Mouse (Mus musculus) forebrain, embryonic 16.5 days (tissue): ENCODE data around the gene Primpol. TPM values are rescaled to one million over a fixed set of nuclear protein-coding genes. Genes with fewer than 3 reads are reported as not detected.
"Not testable (repeated sequence)": the region's sequence is repeated elsewhere in the genome, so short reads cannot be mapped to it uniquely, and the experiment has no call there.

Experiments used
- ATAC-seq: fragments of 200-750 bp; cut with Nextera tagmentation; 2 replicates; pipeline ENCODE4 v1.8.0; 2017; ENCODE audit warnings: mild to moderate bottlenecking, moderate library complexity
- H3K27ac ChIP-seq: fragments of 300-500 bp; sonication (generic); 2 replicates; pipeline ENCODE4 v1.5.1; 2014; ENCODE audit warnings: low read length, control low read depth
- H3K27me3 ChIP-seq: fragments of 300-500 bp; sonication (generic); replicated peaks from 2 replicates; pipeline ENCODE4 v1.6.1; 2014; ENCODE audit warnings: low read length; ENCODE audit not compliant: control insufficient read depth, insufficient read depth
- H3K36me3 ChIP-seq: fragments of 300-500 bp; sonication (generic); 2 replicates; pipeline ENCODE4 v1.6.1; 2014; ENCODE audit not compliant: control insufficient read depth, insufficient read depth
- H3K4me1 ChIP-seq: fragments of 300-500 bp; sonication (generic); replicated peaks from 2 replicates; pipeline ENCODE4 v1.6.1; 2014; ENCODE audit warnings: low read length; ENCODE audit not compliant: control insufficient read depth, insufficient read depth
- H3K4me2 ChIP-seq: fragments of 300-500 bp; sonication (generic); 2 replicates; pipeline ENCODE4 v1.6.1; 2014; ENCODE audit warnings: mild to moderate bottlenecking, low read length, control low read depth
- H3K4me3 ChIP-seq: fragments of 300-500 bp; sonication (generic); replicated peaks from 2 replicates; pipeline ENCODE4 v1.5.1; 2014; ENCODE audit warnings: mild to moderate bottlenecking, low read length, control low read depth
- H3K9ac ChIP-seq: fragments of 300-500 bp; sonication (generic); replicated peaks from 2 replicates; pipeline ENCODE4 v1.6.1; 2014; ENCODE audit warnings: low read depth, low read length, control low read depth
- H3K9me3 ChIP-seq: fragments of 300-500 bp; sonication (generic); 2 replicates; pipeline ENCODE4 v1.6.1; 2016; ENCODE audit warnings: low read length; ENCODE audit not compliant: control insufficient read depth
- WGBS: fragments of 180-500 bp; shearing (Covaris S2); extraction: QIAGEN DNeasy Blood & Tissue Kit; methylation state at CpG from one replicate; pipeline ENCODE4 v1.1.7; 2014; 5-methylcytosine and 5-hydroxymethylcytosine counted together
- polyA plus RNA-seq: library from polyadenylated mRNA; unstranded; fragments of >200 nt; fragmentation: Nextera tagmentation; extraction: Ambion mirVana; gene quantifications from 2 replicates; pipeline ENCODE4 v1.2.1, GENCODE M21; 2015

Primpol gene
- polyA plus RNA-seq, 1 experiment from 2014 or later, result 12.6 TPM

DNA sequence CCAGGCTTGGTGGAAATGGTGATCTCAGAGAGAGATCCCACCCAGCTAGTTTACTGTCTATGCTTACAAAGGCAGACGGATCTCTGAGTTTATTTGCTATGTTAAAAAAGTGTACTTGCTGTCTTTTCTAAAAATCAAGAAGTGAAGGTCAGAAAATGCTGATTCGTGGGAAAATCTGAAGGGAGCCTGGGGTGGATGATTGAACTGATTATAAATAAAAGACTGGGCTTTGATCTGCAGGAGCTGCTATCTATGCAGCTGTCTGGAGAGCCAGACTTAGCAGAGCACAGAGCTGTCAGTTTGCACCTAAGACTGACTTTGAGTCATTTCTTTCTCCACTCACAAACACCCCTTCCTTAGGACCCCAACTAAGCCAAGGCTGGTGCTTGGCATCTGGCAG is 19.6 kb downstream of the Primpol start:
- no peak overlapping the region for H3K9ac ChIP-seq
- H3K4me3 ChIP-seq, result no peak overlapping the region
- no peaks in the 10 kb centered on the region for H3K4me1 ChIP-seq
- no peaks in the 10 kb centered on the region for H3K36me3 ChIP-seq
- H3K27me3 ChIP-seq, result no peaks in the 10 kb centered on the region
- ATAC-seq, result no peak
- WGBS, result 81% methylated on average over 2 of the region's 2 CpGs
- no peaks in the 10 kb centered on the region for H3K9me3 ChIP-seq
- H3K4me2 ChIP-seq, result no peak overlapping the region
- H3K27ac ChIP-seq, result no peak overlapping the region

DNA sequence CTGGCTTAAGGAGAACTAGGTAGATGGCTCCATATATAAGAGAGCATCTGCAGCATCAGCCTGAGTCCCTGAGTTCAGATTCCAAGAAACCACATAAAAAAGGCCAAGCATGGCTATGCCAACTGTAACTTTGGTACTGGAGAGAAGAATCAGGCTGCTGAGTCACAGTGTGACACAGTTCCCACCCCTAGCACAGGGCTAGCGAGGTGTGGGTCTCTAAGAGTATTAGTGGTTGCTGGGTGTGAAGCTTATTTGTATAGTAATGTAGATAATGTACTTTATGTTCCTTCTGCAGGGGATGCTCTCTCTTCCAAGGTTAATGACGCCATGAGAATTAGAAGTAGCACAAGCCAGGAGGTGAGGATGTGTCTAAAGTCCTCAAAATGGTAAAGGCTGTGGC is 20.5 kb downstream of the Primpol start:
- H3K27me3 ChIP-seq, result no peaks in the 10 kb centered on the region
- 94% methylated on average over 2 of the region's 2 CpGs for WGBS
- ATAC-seq, result no peak

DNA sequence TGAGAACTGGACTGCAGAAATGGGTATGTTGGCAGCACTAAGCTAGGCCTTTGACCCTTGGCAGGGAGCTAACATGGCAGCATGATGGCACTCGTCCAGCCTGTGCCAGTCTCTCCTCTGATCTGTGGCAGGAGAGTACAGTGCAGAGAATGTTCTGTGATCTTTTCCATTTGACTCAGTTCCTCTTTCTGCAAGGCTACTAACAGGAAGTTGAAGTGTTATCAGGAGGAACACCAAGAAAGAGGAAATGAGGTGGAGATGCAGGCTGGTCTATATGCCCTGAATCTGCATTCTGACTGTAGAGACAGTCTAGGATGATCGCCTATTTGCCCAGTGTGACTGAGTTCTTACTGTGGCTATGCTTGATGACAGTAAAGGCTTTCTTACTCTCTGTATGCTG is 21.4 kb downstream of the Primpol start:
- no peaks in the 10 kb centered on the region for H3K36me3 ChIP-seq
- ATAC-seq, result no peak
- H3K9ac ChIP-seq, result no peak overlapping the region
- H3K27ac ChIP-seq, result no peak overlapping the region
- 85% methylated on average over 2 of the region's 2 CpGs for WGBS
- no peaks in the 10 kb centered on the region for H3K4me1 ChIP-seq
- H3K27me3 ChIP-seq, result no peaks in the 10 kb centered on the region
- no peaks in the 10 kb centered on the region for H3K9me3 ChIP-seq
- no peak overlapping the region for H3K4me3 ChIP-seq
- H3K4me2 ChIP-seq, result no peak overlapping the region

More for the DNA sequence above, 20.5 kb downstream of the Primpol start:
- Histone ChIP-seq H3K27ac (no peak overlapping the region), H3K36me3 (no peaks in the 10 kb centered on the region), H3K4me2 (no peak overlapping the region), H3K4me1 (no peaks in the 10 kb centered on the region), H3K9ac (no peak overlapping the region), H3K9me3 (no peaks in the 10 kb centered on the region), H3K4me3 (no peak overlapping the region)

DNA sequence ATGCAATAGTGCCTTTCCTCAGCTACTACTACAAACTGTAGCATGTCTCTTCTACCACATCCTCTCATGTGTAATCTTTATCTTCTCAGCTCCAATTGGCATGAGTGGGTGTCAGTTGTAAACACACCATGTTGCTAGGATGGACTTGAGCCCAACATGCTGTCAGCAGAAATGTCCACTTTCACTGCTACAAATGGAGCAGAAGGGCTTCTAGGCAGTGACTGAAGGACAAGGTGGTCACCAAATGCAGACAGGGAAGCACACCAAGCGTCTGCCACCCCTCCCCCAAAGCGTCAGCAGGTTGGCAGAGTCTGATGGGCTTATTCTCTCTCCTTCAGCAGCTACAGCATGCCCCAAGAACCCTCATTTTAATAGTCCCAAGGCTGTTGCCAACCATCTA is 23.2 kb downstream of the Primpol start:
- Histone ChIP-seq H3K27me3 (no peaks in the 10 kb centered on the region), H3K4me3 (no peak overlapping the region), H3K36me3 (no peaks in the 10 kb centered on the region), H3K4me1 (no peaks in the 10 kb centered on the region), H3K27ac (no peak overlapping the region), H3K4me2 (no peak overlapping the region), H3K9me3 (no peaks in the 10 kb centered on the region), H3K9ac (no peak overlapping the region)
- WGBS, result 72% methylated on average over 2 of the region's 2 CpGs
- peak; percentile 72 for ATAC-seq

DNA sequence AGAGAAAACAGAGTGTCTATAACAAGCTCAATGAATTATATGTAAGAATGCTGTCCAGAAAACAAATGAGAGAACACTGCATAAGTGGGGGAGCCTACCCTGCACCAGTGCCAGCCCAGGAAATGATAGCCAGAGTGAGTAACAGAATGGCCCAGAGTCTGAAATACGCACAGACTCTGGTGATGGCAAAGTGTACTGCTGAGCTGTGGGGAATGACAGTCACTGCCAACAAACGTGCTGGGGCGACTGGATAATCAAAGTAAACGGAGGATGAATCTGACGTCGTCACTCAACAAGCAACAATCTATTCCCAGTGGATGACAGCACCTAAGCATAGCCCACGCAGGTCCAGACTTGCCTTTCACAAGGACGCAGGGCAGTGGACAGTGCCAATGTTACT is 23.9 kb downstream of the Primpol start:
- Histone ChIP-seq H3K9me3 (no peaks in the 10 kb centered on the region), H3K36me3 (no peaks in the 10 kb centered on the region), H3K27ac (0 out of 2 replicates have a peak overlapping the region, but pooled peaks have one; percentile 28), H3K4me2 (no peak overlapping the region), H3K27me3 (no peaks in the 10 kb centered on the region), H3K9ac (no peak overlapping the region), H3K4me1 (no peaks in the 10 kb centered on the region), H3K4me3 (no peak overlapping the region)
- peak; percentile 73 for ATAC-seq
- 65% methylated on average over 8 of the region's 8 CpGs for WGBS

DNA sequence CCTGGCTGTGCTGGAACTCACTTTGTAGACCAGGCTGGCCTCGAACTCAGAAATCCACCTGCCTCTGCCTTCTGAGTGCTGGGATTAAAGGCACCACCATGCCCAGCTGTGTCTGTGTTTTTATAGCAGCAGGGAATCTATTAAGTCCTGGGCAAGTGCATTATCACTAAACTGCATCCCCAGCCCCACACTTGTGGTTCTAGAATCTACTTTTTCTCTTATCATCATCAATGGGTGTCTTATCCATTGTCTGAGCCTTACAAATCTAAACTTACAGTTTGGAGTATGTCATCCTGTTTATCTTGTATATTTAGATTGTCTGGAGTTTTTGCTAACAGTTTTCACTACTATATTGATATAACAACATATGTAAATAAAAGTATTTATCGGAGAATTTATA is 28.3 kb downstream of the Primpol start:
- H3K4me3 ChIP-seq, result no peak overlapping the region
- H3K4me1 ChIP-seq, result no peaks in the 10 kb centered on the region
- ATAC-seq, result no peak
- no peak overlapping the region for H3K9ac ChIP-seq
- WGBS, result 93% methylated on average over 2 of the region's 2 CpGs
- H3K27me3 ChIP-seq, result no peaks in the 10 kb centered on the region
- no peaks in the 10 kb centered on the region for H3K9me3 ChIP-seq
- no peak overlapping the region for H3K4me2 ChIP-seq
- no peak overlapping the region for H3K27ac ChIP-seq
- no peaks in the 10 kb centered on the region for H3K36me3 ChIP-seq

DNA sequence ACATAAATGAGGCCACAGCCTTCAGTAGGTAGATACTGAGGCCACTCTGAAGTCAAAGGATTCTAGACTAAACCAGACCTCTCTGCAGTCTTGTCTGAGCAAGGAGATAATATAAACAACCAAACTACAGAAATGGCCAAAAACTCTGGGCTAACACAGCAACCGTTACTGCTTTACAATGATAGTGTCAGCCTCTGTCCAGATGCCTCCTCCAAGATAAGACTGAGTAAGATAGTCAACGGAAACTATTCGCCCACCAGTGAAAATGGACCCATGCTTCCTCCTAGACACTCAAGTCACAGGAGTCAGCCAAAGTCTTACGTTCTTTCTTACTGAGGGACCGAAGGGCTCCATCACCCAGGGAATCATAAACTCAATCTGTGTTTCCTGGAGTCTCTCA is 29.1 kb downstream of the Primpol start:
- Histone ChIP-seq H3K27ac (no peak overlapping the region), H3K9me3 (no peaks in the 10 kb centered on the region), H3K4me1 (no peaks in the 10 kb centered on the region), H3K4me3 (no peak overlapping the region), H3K9ac (no peak overlapping the region), H3K36me3 (no peaks in the 10 kb centered on the region), H3K4me2 (no peak overlapping the region), H3K27me3 (no peaks in the 10 kb centered on the region)
- 95% methylated on average over 5 of the region's 5 CpGs for WGBS
- no peak for ATAC-seq

DNA sequence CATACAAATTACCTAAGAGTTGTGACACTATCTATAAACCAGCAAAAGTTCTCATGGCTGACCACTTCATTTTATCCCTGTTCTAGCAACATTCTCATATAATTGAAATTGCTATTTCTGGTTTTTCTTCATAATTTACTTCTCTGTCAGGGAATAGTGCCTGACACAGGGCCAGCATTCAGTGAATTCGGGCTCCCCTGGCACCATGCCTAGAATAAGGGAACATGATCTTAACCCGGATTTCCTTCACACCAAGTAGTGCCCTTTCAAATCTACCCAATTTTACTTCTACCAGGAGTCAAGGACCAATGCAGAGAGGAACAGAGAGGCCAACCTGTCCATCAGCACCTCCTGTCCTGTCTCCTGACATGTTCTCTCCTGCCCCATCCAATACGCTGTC is 31.4 kb downstream of the Primpol start:
- Histone ChIP-seq H3K4me2 (no peak overlapping the region), H3K27ac (no peak overlapping the region), H3K9me3 (no peaks in the 10 kb centered on the region), H3K9ac (no peak overlapping the region), H3K36me3 (no peaks in the 10 kb centered on the region), H3K27me3 (no peaks in the 10 kb centered on the region), H3K4me3 (no peak overlapping the region), H3K4me1 (no peaks in the 10 kb centered on the region)
- ATAC-seq, result no peak
- 74% methylated on average over 3 of the region's 3 CpGs for WGBS

DNA sequence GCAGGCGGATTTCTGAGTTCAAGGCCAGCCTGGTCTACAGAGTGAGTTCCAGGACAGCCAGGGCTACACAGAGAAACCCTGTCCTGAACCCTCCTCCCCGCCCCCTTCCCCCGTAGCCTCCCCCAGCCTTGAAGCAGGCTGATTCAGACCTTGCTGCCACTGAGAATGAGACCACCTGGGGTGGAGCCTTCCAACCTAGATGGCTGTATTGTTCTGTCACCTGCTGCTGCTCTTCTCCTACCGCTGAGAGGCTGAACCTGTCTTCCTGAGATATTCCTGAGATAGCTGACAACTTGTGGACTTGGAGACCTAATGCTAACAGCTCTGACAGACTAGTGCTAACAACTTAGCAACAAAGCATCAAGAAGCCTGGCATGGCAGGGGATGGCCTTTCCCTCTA is 32.7 kb downstream of the Primpol start:
- not testable (repeated sequence) for ATAC-seq, H3K4me2 ChIP-seq, H3K9me3 ChIP-seq, H3K9ac ChIP-seq, H3K27me3 ChIP-seq, H3K4me1 ChIP-seq, H3K36me3 ChIP-seq, H3K27ac ChIP-seq, H3K4me3 ChIP-seq
- WGBS, result 38% methylated on average over 4 of the region's 4 CpGs

DNA sequence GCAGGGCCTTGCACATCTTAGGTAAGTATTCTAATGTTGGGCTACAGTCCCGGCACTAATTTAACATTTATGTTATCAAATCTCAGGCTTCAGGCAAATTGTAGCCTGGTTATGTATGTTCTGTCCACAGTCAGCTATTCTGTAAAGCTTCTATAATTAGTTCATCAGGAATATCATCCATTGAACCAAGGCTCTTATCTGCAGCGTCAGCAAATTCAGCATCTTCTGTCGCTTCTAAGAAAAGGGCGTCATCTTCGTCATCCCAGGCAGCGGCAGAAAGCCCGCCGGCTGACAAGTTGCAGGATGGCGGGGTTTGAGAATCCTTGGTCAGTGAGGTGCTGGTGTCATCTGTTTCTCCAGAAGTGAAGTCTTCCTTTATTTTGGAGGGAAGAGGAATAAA is 38.2 kb downstream of the Primpol start:
- H3K4me2 ChIP-seq, result no peak overlapping the region
- peaks cover 5% of the 10 kb centered on the region for H3K36me3 ChIP-seq
- H3K27me3 ChIP-seq, result no peaks in the 10 kb centered on the region
- H3K4me3 ChIP-seq, result no peak overlapping the region
- H3K9me3 ChIP-seq, result no peaks in the 10 kb centered on the region
- 95% methylated on average over 9 of the region's 9 CpGs for WGBS
- H3K4me1 ChIP-seq, result no peaks in the 10 kb centered on the region
- ATAC-seq, result no peak
- H3K27ac ChIP-seq, result no peak overlapping the region
- no peak overlapping the region for H3K9ac ChIP-seq
